In genomic region chr9:32717931-32718820, GRCm38 (mm10) we compare ENCODE assay signal across 10 mouse cellular contexts.
DNase-seq lines count a peak whose midpoint lies in the region; ATAC-seq lines count a peak whose summit lies in the region.
"Had no signal": no experiment of that assay in that cellular context is flagged by ENCODE, and none has a peak within 500 bp of the region (broad histone marks: within the 10 kb centered on the region; RNA-seq: fewer than 3 reads in every experiment).

No protein-coding gene starts in this region.

- peaks cover 86% of the 10 kb centered on the region for H3K4me1 ChIP-seq in kidney, embryonic 14.5 days (ENCODE audit: control insufficient read depth, insufficient read depth, low read length)

- no peaks in the 10 kb centered on the region for H3K27me3 ChIP-seq in kidney, embryonic 14.5 days (ENCODE audit: control insufficient read depth, insufficient read depth, low read length)
- H3K27me3 ChIP-seq: hindbrain, embryonic 15.5 days had no signal

- WGBS in kidney, embryonic 14.5 days = 14% methylated on average over 9 of the region's 9 CpGs

- H3K36me3 ChIP-seq in kidney, embryonic 14.5 days (ENCODE audit: control insufficient read depth, insufficient read depth, low read length) = no peaks in the 10 kb centered on the region
- H3K36me3 ChIP-seq: hindbrain, embryonic 15.5 days had no signal

- H3K9me3 ChIP-seq in kidney, embryonic 14.5 days (ENCODE audit: control insufficient read depth, low read length) = no peaks in the 10 kb centered on the region
- H3K9me3 ChIP-seq: hindbrain, embryonic 15.5 days had no signal

- ATAC-seq in kidney, embryonic 14.5 days (ENCODE audit: low FRiP score, low TSS enrichment) = peak; percentile 59; the same call in 1 of the 2 replicates
- no peak for ATAC-seq in frontal cortex, adult (ENCODE audit: low TSS enrichment)
- ATAC-seq: forebrain, embryonic 16.5 days had no signal

- no peak for DNase-seq in kidney, postnatal 14 days
- DNase-seq in thymus, postnatal 14 days = peak; percentile 58
- DNase-seq in thymus, adult 18-20 months = no peak
- DNase-seq in heart, postnatal 4 days = peak; percentile 42
- DNase-seq in right cerebral cortex, postnatal 4 days = no peak

- no peak overlapping the region for H3K9ac ChIP-seq in kidney, embryonic 14.5 days (ENCODE audit: low read depth, low read length)
- H3K9ac ChIP-seq: hindbrain, embryonic 15.5 days had no signal

- no peak overlapping the region for H3K4me2 ChIP-seq in kidney, embryonic 14.5 days (replicated peaks; ENCODE audit: low read depth, low read length)
- H3K4me2 ChIP-seq: hindbrain, embryonic 15.5 days had no signal

- H3K4me3 ChIP-seq in kidney, embryonic 14.5 days (ENCODE audit: low read length) = no peak overlapping the region
- H3K4me3 ChIP-seq: hindbrain, embryonic 15.5 days; myocyte had no signal

- H3K27ac ChIP-seq in kidney, embryonic 14.5 days (ENCODE audit: low read depth, low read length) = peak overlapping the region; percentile 70; the same call in 1 of the 2 replicates

Comparison
In these comparisons a context has a peak if more than half of its experiments do, and no peak if none do; other contexts are left out.
1. DNase-seq: peak in thymus, postnatal 14 days (single experiment) and heart, postnatal 4 days (single experiment); none in kidney, postnatal 14 days (single experiment), thymus, adult 18-20 months (0 of 2) and right cerebral cortex, postnatal 4 days (single experiment).